ENCODE assay signal across 24 mouse cellular contexts in genomic region chr10:86011172-86011571, GRCm38 (mm10). TPM values are rescaled to one million over a fixed set of nuclear protein-coding genes. Genes with fewer than 3 reads are reported as not detected.
DNase-seq lines count a peak whose midpoint lies in the region; ATAC-seq and TF ChIP-seq lines count a peak whose summit lies in the region.
"Had no signal": no experiment of that assay in that cellular context is flagged by ENCODE, and none has a peak within 500 bp of the region (broad histone marks: within the 10 kb centered on the region; RNA-seq: fewer than 3 reads in every experiment).

No protein-coding gene starts in this region.

- H3K9me3 ChIP-seq in heart, embryonic 11.5 days (replicated peaks; ENCODE audit: control insufficient read depth, low read length), result no peaks in the 10 kb centered on the region
- H3K9me3 ChIP-seq in hindbrain, embryonic 10.5 days, result no peaks in the 10 kb centered on the region
- H3K9me3 ChIP-seq: embryonic facial prominence, embryonic 13.5 days; forebrain, embryonic 12.5 days; heart, embryonic 13.5 days; hindbrain, embryonic 13.5 days had no signal

- no peak for TF ChIP-seq CTCF in thymus, adult 2 months (IDR thresholded peaks at IDR 0.05; ENCODE audit: borderline replicate concordance, control insufficient read depth, extremely low read depth, insufficient read depth, low read length, poor library complexity)

- ATAC-seq in heart, embryonic 11.5 days (replicated peaks; ENCODE audit: insufficient number of reproducible peaks, low FRiP score, low TSS enrichment), result no peak
- ATAC-seq in megakaryocyte-erythroid progenitor cell, adult 5-6 weeks (replicated peaks; ENCODE audit: low FRiP score, low TSS enrichment, poor library complexity, severe bottlenecking), result 0 out of 2 replicates have a peak, but pooled peaks have one; percentile 22
- ATAC-seq: activated CD4-positive, CD25-positive, alpha-beta regulatory T cell, adult 4 months; forebrain, embryonic 16.5 days; Patski had no signal

- H3K27me3 ChIP-seq in heart, embryonic 11.5 days (ENCODE audit: control insufficient read depth, insufficient read depth, low read length), result no peaks in the 10 kb centered on the region
- no peaks in the 10 kb centered on the region for H3K27me3 ChIP-seq in thymus, adult 2 months (ENCODE audit: control insufficient read depth, insufficient read depth, low read length)
- no peaks in the 10 kb centered on the region for H3K27me3 ChIP-seq in hindbrain, embryonic 10.5 days (ENCODE audit: insufficient read depth, poor library complexity, severe bottlenecking)
- H3K27me3 ChIP-seq: embryonic facial prominence, embryonic 13.5 days; forebrain, embryonic 12.5 days; hindbrain, embryonic 13.5 days; Patski had no signal

- no peak overlapping the region for H3K4me3 ChIP-seq in heart, embryonic 11.5 days (ENCODE audit: low read depth, low read length)
- H3K4me3 ChIP-seq in thymus, adult 2 months (ENCODE audit: control insufficient read depth, insufficient read depth, low read length), result no peak overlapping the region
- no peak overlapping the region for H3K4me3 ChIP-seq in hindbrain, embryonic 10.5 days
- H3K4me3 ChIP-seq: embryonic facial prominence, embryonic 13.5 days; forebrain, embryonic 12.5 days; heart, embryonic 13.5 days; hindbrain, embryonic 13.5 days had no signal

- H3K4me2 ChIP-seq in heart, embryonic 11.5 days, result no peak overlapping the region
- H3K4me2 ChIP-seq: embryonic facial prominence, embryonic 13.5 days; forebrain, embryonic 12.5 days; heart, embryonic 13.5 days; hindbrain, embryonic 13.5 days had no signal

- no peaks in the 10 kb centered on the region for H3K36me3 ChIP-seq in heart, embryonic 11.5 days (ENCODE audit: control insufficient read depth, insufficient read depth, low read length)
- no peaks in the 10 kb centered on the region for H3K36me3 ChIP-seq in thymus, adult 2 months (ENCODE audit: control insufficient read depth, insufficient read depth, low read length)
- no peaks in the 10 kb centered on the region for H3K36me3 ChIP-seq in hindbrain, embryonic 10.5 days
- H3K36me3 ChIP-seq: embryonic facial prominence, embryonic 13.5 days; forebrain, embryonic 12.5 days; heart, embryonic 13.5 days; hindbrain, embryonic 13.5 days had no signal

- H3K4me1 ChIP-seq in heart, embryonic 11.5 days (ENCODE audit: control insufficient read depth, insufficient read depth, low read length), result no peaks in the 10 kb centered on the region
- H3K4me1 ChIP-seq in thymus, adult 2 months (replicated peaks; ENCODE audit: control insufficient read depth, insufficient read depth, low read length), result peaks cover 5% of the 10 kb centered on the region
- no peaks in the 10 kb centered on the region for H3K4me1 ChIP-seq in hindbrain, embryonic 10.5 days (replicated peaks)
- H3K4me1 ChIP-seq: embryonic facial prominence, embryonic 13.5 days; forebrain, embryonic 12.5 days; heart, embryonic 13.5 days; hindbrain, embryonic 13.5 days had no signal

- TF ChIP-seq POLR2A in thymus, adult 2 months (IDR thresholded peaks at IDR 0.05; ENCODE audit: control insufficient read depth, extremely low read depth, insufficient read depth, low read length, poor library complexity), result no peak

- peak; percentile 27 for DNase-seq in heart, adult 11 months
- peak; percentile 9 for DNase-seq in thymus, postnatal 14 days
- DNase-seq in thymus, adult 2 months, result no peak
- DNase-seq in hindbrain, embryonic 10.5 days (ENCODE audit: low spot score), result no peak
- DNase-seq in right cerebral cortex, adult 2 months (ENCODE audit: low spot score in 2 of 2), result no peak
- DNase-seq: cerebellum, adult 11-12 months; cerebellum, adult 9-10 months; cerebellum, postnatal 25 days; gastrocnemius, postnatal 10 days; heart, postnatal 36 days had no signal

- WGBS in heart, embryonic 11.5 days (ENCODE audit: insufficient replicate concordance), result 70% methylated on average over 2 of the region's 2 CpGs
- 4% methylated on average over 2 of the region's 2 CpGs for WGBS in thymus, adult 2 months
- WGBS in hindbrain, embryonic 10.5 days, result 88% methylated on average over 2 of the region's 2 CpGs

- no peak overlapping the region for H3K27ac ChIP-seq in heart, embryonic 11.5 days (ENCODE audit: low read depth, low read length)
- H3K27ac ChIP-seq in thymus, adult 2 months (ENCODE audit: control insufficient read depth, insufficient read depth, low read length), result no peak overlapping the region
- H3K27ac ChIP-seq in hindbrain, embryonic 10.5 days, result no peak overlapping the region
- H3K27ac ChIP-seq: embryonic facial prominence, embryonic 13.5 days; forebrain, embryonic 12.5 days; heart, embryonic 13.5 days; hindbrain, embryonic 13.5 days had no signal

- H3K9ac ChIP-seq in heart, embryonic 11.5 days (ENCODE audit: low read depth, low read length), result no peak overlapping the region
- H3K9ac ChIP-seq: embryonic facial prominence, embryonic 13.5 days; forebrain, embryonic 12.5 days; heart, embryonic 13.5 days; hindbrain, embryonic 13.5 days had no signal

RNA-seq across cellular contexts. Expression of gene Bpifc, which starts 0.5 kb away (rescaled TPM):
- polyA plus RNA-seq in heart, embryonic 11.5 days (2014; fragmentation: Nextera tagmentation; extraction: Ambion mirVana), result not detected in 2 replicates
- polyA plus RNA-seq in thymus, adult 2 months (2012; rRNA removed), result 1.2 and 1.4 TPM in 2 replicates
- total RNA-seq in megakaryocyte-erythroid progenitor cell, adult 5-6 weeks (2014; fragmentation: Nextera tagmentation), result 1.0 TPM in 1 of 2 replicates, not detected in the other
- 0.11 TPM in 1 of 2 replicates, not detected in the other for total RNA-seq in megakaryocyte-erythroid progenitor cell, adult 5-6 weeks (2017)
- 0.05 TPM in 1 of 2 replicates, not detected in the other for polyA plus RNA-seq in hindbrain, embryonic 10.5 days (2016; fragmentation: Nextera tagmentation; extraction: Ambion mirVana)
- total RNA-seq: gastrocnemius, postnatal 10 days; gastrocnemius, postnatal 4 days; heart, adult 8-10 months; heart, postnatal 36 days; MEL had no signal
- polyA plus RNA-seq: C2C12; forebrain, embryonic 12.5 days; forebrain, embryonic 16.5 days; heart, embryonic 13.5 days; heart, postnatal 0 days; hindbrain, embryonic 13.5 days had no signal

RNA-seq across cellular contexts. Expression of gene Fbxo7, which starts 10.6 kb away (rescaled TPM):
- polyA plus RNA-seq in heart, embryonic 11.5 days (2014; fragmentation: Nextera tagmentation; extraction: Ambion mirVana), result 25.2 and 25.5 TPM in 2 replicates
- 50.0 and 53.2 TPM in 2 replicates for polyA plus RNA-seq in thymus, adult 2 months (2012; rRNA removed)
- 68.0 and 85.1 TPM in 2 replicates for total RNA-seq in megakaryocyte-erythroid progenitor cell, adult 5-6 weeks (2014; fragmentation: Nextera tagmentation)
- total RNA-seq in megakaryocyte-erythroid progenitor cell, adult 5-6 weeks (2017), result 30.3 and 37.0 TPM in 2 replicates
- polyA plus RNA-seq in hindbrain, embryonic 10.5 days (2016; fragmentation: Nextera tagmentation; extraction: Ambion mirVana), result 16.5 and 19.8 TPM in 2 replicates

RNA-seq across cellular contexts. Expression of gene Rtcb, which starts 53.5 kb away (rescaled TPM):
- 113 and 127 TPM in 2 replicates for polyA plus RNA-seq in heart, embryonic 11.5 days (2014; fragmentation: Nextera tagmentation; extraction: Ambion mirVana)
- 58.1 and 59.4 TPM in 2 replicates for polyA plus RNA-seq in thymus, adult 2 months (2012; rRNA removed)
- total RNA-seq in megakaryocyte-erythroid progenitor cell, adult 5-6 weeks (2014; fragmentation: Nextera tagmentation), result 93.1 and 98.0 TPM in 2 replicates
- total RNA-seq in megakaryocyte-erythroid progenitor cell, adult 5-6 weeks (2017), result 175 and 178 TPM in 2 replicates
- polyA plus RNA-seq in hindbrain, embryonic 10.5 days (2016; fragmentation: Nextera tagmentation; extraction: Ambion mirVana), result 192 and 211 TPM in 2 replicates

Comparison
In these comparisons a context has a peak if more than half of its experiments do, and no peak if none do; other contexts are left out.
1. DNase-seq: peak in heart, adult 11 months (single experiment) and thymus, postnatal 14 days (single experiment); none in thymus, adult 2 months (single experiment), hindbrain, embryonic 10.5 days (single experiment) and right cerebral cortex, adult 2 months (0 of 2).